Mouse (Mus musculus) heart, postnatal 0 days (tissue): ENCODE measurements at regions not wholly inside any gene's neighbourhood (a gene's known extent, or its start where the extent isn't known, plus 50 kb on each side); places are given as distances from the start of the nearest gene placed in this dataset.

Experiments used
- ATAC-seq: fragments of 200-750 bp; cut with Nextera tagmentation; 2 replicates; pipeline ENCODE4 v1.8.0; 2017; ENCODE audit warnings: low read depth, moderate number of reproducible peaks, moderate library complexity; ENCODE audit not compliant: insufficient read depth
- DNase-seq: peaks from one replicate; pipeline ENCODE4 v3.0.0-alpha.2; 2016; ENCODE audit warnings: low spot score
- H3K27ac ChIP-seq: fragments of 300-500 bp; sonication (generic); 2 replicates; pipeline ENCODE4 v1.5.1; 2014; ENCODE audit warnings: low read depth, mild to moderate bottlenecking
- H3K27me3 ChIP-seq: fragments of 300-500 bp; sonication (generic); 2 replicates; pipeline ENCODE4 v1.6.1; 2014; ENCODE audit warnings: low read length, mixed read lengths; ENCODE audit not compliant: control insufficient read depth, insufficient read depth
- H3K36me3 ChIP-seq: fragments of 300-500 bp; sonication (generic); replicated peaks from 2 replicates; pipeline ENCODE4 v1.6.1; 2014; ENCODE audit warnings: low read length, mixed read lengths; ENCODE audit not compliant: control insufficient read depth, insufficient read depth
- H3K4me1 ChIP-seq: fragments of 300-500 bp; sonication (generic); 2 replicates; pipeline ENCODE4 v1.6.1; 2014; ENCODE audit warnings: antibody characterized with exemption; ENCODE audit not compliant: control insufficient read depth, insufficient read depth
- H3K4me2 ChIP-seq: fragments of 300-500 bp; sonication (generic); 2 replicates; pipeline ENCODE4 v1.6.1; 2014; ENCODE audit warnings: low read depth, mild to moderate bottlenecking, low read length, moderate library complexity
- H3K4me3 ChIP-seq: fragments of 300-500 bp; sonication (generic); 2 replicates; pipeline ENCODE4 v1.5.1; 2014; ENCODE audit warnings: low read depth, low read length
- H3K9ac ChIP-seq: fragments of 300-500 bp; sonication (generic); replicated peaks from 2 replicates; pipeline ENCODE4 v1.6.1; 2014; ENCODE audit warnings: low read depth, low read length, mixed read lengths
- H3K9me3 ChIP-seq: fragments of 300-500 bp; sonication (generic); replicated peaks from 2 replicates; pipeline ENCODE4 v1.6.1; 2016; ENCODE audit warnings: low read length; ENCODE audit not compliant: control insufficient read depth
- CTCF ChIP-seq: IDR thresholded peaks from 2 replicates; pipeline ENCODE4 v1.5.1; 2016; ENCODE audit warnings: antibody characterized with exemption, control low read depth, low read depth
- EP300 ChIP-seq: IDR thresholded peaks from 2 replicates; pipeline ENCODE4 v1.6.1; 2016; ENCODE audit warnings: antibody characterized with exemption, low read depth
- WGBS: fragments of 180-500 bp; shearing (Covaris S2); extraction: QIAGEN DNeasy Blood & Tissue Kit; methylation state at CpG from one replicate; pipeline ENCODE4 v1.1.7; 2014; 5-methylcytosine and 5-hydroxymethylcytosine counted together

DNA sequence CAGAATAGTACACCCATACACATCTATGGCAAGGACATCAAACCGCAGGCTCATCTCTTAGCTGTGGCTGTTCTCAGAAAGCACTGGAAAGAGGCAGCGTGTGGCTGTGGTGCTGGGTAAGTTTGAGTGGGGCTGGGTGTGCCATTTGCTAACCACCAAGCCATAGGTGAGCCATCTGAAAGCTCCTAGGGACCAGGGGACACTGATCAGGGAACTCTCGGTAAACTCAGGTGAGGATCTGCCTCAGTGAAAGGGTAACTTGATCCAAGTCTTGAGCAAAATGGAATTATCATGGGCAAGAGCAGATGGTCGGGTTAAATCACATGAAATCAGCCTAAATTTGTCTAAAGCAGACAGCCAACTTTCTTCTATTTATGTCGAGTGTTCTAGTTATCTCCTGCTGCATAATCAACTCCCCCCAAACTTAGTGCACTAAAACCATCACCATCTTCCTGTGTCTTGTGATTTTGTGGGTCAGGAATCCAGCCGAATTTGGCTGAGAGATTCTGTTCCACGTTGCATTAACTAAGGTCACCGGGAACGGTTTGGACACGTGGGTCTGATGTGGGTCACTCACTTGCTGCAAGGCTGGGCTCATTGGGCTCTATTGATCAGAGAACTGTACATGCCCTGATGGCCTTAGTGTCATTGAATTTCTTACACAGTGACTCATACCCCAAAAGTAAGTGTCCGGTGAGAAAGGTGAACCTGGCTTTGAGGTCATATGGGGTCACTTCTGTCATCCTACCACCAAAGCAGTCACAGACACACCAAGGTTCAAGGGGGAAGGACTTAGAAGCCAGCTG lies 78.9 kb upstream of the Hes1 start:
- Histone ChIP-seq H3K4me3 (no peak overlapping the region), H3K4me1 (peaks cover 9% of the 10 kb centered on the region; the same call in 1 of the 2 replicates), H3K4me2 (no peak overlapping the region), H3K27ac (no peak overlapping the region), H3K9me3 (no peaks in the 10 kb centered on the region), H3K9ac (no peak overlapping the region), H3K27me3 (no peaks in the 10 kb centered on the region), H3K36me3 (no peaks in the 10 kb centered on the region)
- WGBS, result 73% methylated on average over 11 of the region's 11 CpGs
- TF ChIP-seq EP300, result no peak
- no peak for TF ChIP-seq CTCF
- no peak for DNase-seq
- ATAC-seq, result no peak

DNA sequence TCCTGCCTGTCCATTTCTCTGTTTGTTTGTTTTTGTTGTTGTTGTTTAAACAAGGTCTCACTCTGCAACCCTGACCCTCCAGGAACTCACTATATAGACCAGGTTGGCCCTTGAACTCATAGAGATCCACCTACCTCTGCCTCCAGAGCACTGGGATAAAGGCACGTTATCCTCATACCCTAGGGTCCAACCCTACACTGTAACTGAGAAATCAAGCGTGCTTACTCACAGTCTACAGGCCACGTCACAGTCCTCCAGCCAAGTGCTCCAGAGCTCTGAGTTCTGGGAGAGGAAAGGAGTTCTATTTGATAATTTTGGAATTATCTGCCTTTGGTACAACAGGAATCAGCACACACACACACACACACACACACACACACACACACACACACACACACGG lies 76.6 kb upstream of the Hes1 start:
- no peak overlapping the region for H3K4me3 ChIP-seq
- DNase-seq, result no peak
- H3K27ac ChIP-seq, result no peak overlapping the region
- no peaks in the 10 kb centered on the region for H3K27me3 ChIP-seq
- ATAC-seq, result no peak
- H3K9ac ChIP-seq, result no peak overlapping the region
- no peaks in the 10 kb centered on the region for H3K9me3 ChIP-seq
- H3K4me1 ChIP-seq, result peaks cover 9% of the 10 kb centered on the region; the same call in 1 of the 2 replicates
- TF ChIP-seq CTCF, result no peak
- no peak for TF ChIP-seq EP300
- WGBS, result 79% methylated on average over 4 of the region's 4 CpGs
- H3K36me3 ChIP-seq, result no peaks in the 10 kb centered on the region
- no peak overlapping the region for H3K4me2 ChIP-seq

DNA sequence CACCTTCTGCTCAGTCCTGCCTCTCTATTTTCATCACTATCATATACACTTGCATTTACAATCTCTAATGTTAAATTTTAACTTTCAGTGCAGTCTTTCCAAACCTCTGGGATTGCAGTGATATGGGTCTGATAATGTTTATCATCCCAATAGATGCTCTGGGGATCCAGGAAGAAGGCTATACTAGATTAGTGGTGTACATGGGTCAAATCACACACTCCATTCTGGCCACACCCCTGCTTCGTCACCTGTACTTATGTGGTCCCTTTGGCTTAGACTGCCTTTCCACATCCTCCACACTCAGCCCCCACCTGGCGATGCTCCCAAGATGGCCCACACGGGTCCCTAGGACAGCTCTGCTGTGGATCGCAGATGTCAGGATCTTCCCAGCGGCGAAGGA lies 76.2 kb upstream of the Hes1 start:
- no peak overlapping the region for H3K4me3 ChIP-seq
- 87% methylated on average over 6 of the region's 6 CpGs for WGBS
- no peaks in the 10 kb centered on the region for H3K27me3 ChIP-seq
- DNase-seq, result no peak
- ATAC-seq, result no peak
- no peak for TF ChIP-seq CTCF
- no peak for TF ChIP-seq EP300
- H3K9me3 ChIP-seq, result no peaks in the 10 kb centered on the region
- H3K36me3 ChIP-seq, result no peaks in the 10 kb centered on the region
- H3K9ac ChIP-seq, result no peak overlapping the region
- H3K4me1 ChIP-seq, result peaks cover 5% of the 10 kb centered on the region; the same call in 1 of the 2 replicates
- H3K4me2 ChIP-seq, result no peak overlapping the region
- no peak overlapping the region for H3K27ac ChIP-seq

DNA sequence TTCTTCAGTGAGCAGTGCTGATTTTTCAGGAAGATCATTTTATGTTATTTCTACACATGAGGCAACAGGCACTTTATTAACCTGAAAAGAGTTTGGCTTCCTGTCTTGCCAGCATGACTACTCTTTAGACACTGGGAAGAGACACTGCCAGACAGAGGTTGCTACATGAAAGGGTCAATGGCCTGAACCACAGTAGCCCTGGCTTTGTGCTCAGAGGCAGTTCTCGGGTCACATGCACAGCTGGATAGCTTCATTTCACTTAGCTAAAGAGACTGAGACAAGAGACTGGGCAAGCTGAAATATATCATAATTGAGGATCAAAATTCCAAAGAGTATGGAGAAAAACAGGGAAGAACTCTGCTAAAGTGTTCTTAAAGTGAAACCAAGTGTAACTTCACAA lies 74.9 kb upstream of the Hes1 start:
- H3K27me3 ChIP-seq, result no peaks in the 10 kb centered on the region
- no peaks in the 10 kb centered on the region for H3K4me1 ChIP-seq
- H3K4me3 ChIP-seq, result no peak overlapping the region
- no peak overlapping the region for H3K9ac ChIP-seq
- TF ChIP-seq CTCF (no peak), EP300 (no peak)
- H3K27ac ChIP-seq, result no peak overlapping the region
- no peak overlapping the region for H3K4me2 ChIP-seq
- DNase-seq (no peak), ATAC-seq (no peak)
- no peaks in the 10 kb centered on the region for H3K36me3 ChIP-seq
- H3K9me3 ChIP-seq, result no peaks in the 10 kb centered on the region
- WGBS, result 73% methylated on average over 1 of the region's 1 CpGs

DNA sequence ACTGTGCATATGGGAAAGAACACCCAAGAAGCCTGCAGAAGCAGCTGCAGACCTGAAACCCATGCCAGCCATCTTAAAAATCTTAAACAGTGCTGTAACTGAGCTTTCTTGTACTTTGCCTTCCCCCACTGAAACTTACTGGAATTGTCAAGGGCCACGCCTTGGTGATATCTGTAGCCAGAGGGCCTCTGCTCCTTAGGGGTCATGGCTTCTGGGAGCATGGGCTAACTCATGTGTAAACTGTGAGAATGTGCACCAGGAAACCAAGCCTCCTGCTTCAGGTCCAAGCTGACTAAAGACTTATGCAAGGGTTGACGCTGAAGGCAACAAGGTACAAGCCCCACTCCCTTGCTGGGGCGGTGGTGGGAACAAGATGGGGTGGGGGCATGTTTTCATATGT lies 73.8 kb upstream of the Hes1 start:
- Histone ChIP-seq H3K4me1 (no peaks in the 10 kb centered on the region), H3K9ac (no peak overlapping the region), H3K4me2 (no peak overlapping the region), H3K27ac (no peak overlapping the region), H3K36me3 (no peaks in the 10 kb centered on the region), H3K9me3 (no peaks in the 10 kb centered on the region), H3K27me3 (no peaks in the 10 kb centered on the region), H3K4me3 (no peak overlapping the region)
- no peak for TF ChIP-seq CTCF
- DNase-seq, result no peak
- no peak for ATAC-seq
- 89% methylated on average over 3 of the region's 3 CpGs for WGBS
